Mouse (Mus musculus) stomach, postnatal 0 days (tissue): ENCODE results near the gene Drosha. TPM values are rescaled to one million over a fixed set of nuclear protein-coding genes. Genes with fewer than 3 reads are reported as not detected.

Experiments
- ATAC-seq: fragments of 200-750 bp; cut with Nextera tagmentation; 2 replicates; pipeline ENCODE4 v1.8.0; 2017; ENCODE audit not compliant: low FRiP score, low TSS enrichment
- DNase-seq: peaks from one replicate; pipeline ENCODE4 v3.0.0-alpha.2; 2016; ENCODE audit warnings: low spot score
- H3K27ac ChIP-seq: fragments of 300-500 bp; sonication (generic); replicated peaks from 2 replicates; pipeline ENCODE4 v1.5.1; 2014; ENCODE audit warnings: mild to moderate bottlenecking, control low read depth
- H3K27me3 ChIP-seq: fragments of 300-500 bp; sonication (generic); 2 replicates; pipeline ENCODE4 v1.6.1; 2014; ENCODE audit warnings: low read length; ENCODE audit not compliant: control insufficient read depth, insufficient read depth
- H3K36me3 ChIP-seq: fragments of 300-500 bp; sonication (generic); 2 replicates; pipeline ENCODE4 v1.6.1; 2014; ENCODE audit warnings: low read length, mixed read lengths; ENCODE audit not compliant: control insufficient read depth, insufficient read depth
- H3K4me1 ChIP-seq: fragments of 300-500 bp; sonication (generic); replicated peaks from 2 replicates; pipeline ENCODE4 v1.6.1; 2014; ENCODE audit warnings: antibody characterized with exemption; ENCODE audit not compliant: control insufficient read depth, insufficient read depth
- H3K4me2 ChIP-seq: fragments of 300-500 bp; sonication (generic); replicated peaks from 2 replicates; pipeline ENCODE4 v1.6.1; 2014; ENCODE audit warnings: low read depth, mild to moderate bottlenecking, control low read depth, moderate library complexity
- H3K4me3 ChIP-seq: fragments of 300-500 bp; sonication (generic); 2 replicates; pipeline ENCODE4 v1.5.1; 2014; ENCODE audit warnings: low read depth, low read length, control low read depth
- H3K9ac ChIP-seq: fragments of 300-500 bp; sonication (generic); 2 replicates; pipeline ENCODE4 v1.6.1; 2014; ENCODE audit warnings: mild to moderate bottlenecking, low read length, control low read depth, mixed read lengths
- H3K9me3 ChIP-seq: fragments of 300-500 bp; sonication (generic); 2 replicates; pipeline ENCODE4 v1.6.1; 2016; ENCODE audit warnings: low read length; ENCODE audit not compliant: control insufficient read depth
- CTCF ChIP-seq: IDR thresholded peaks from 2 replicates; pipeline ENCODE4 v1.5.1; 2016; ENCODE audit warnings: antibody characterized with exemption, low read depth, mild to moderate bottlenecking, moderate library complexity
- EP300 ChIP-seq: optimal IDR thresholded peaks from 2 replicates; pipeline ENCODE3; 2016; ENCODE audit warnings: antibody characterized with exemption
- WGBS: fragments of 180-500 bp; shearing (Covaris S2); extraction: QIAGEN DNeasy Blood & Tissue Kit; methylation state at CpG from one replicate; pipeline ENCODE4 v1.1.7; 2014; 5-methylcytosine and 5-hydroxymethylcytosine counted together
- polyA plus RNA-seq: library from polyadenylated mRNA; unstranded; fragments of >200 nt; fragmentation: Nextera tagmentation; extraction: Ambion mirVana; gene quantifications from 2 replicates; pipeline ENCODE4 v1.2.1, GENCODE M21; 2015

Gene Drosha
- polyA plus RNA-seq, 1 experiment from 2014 or later = 8.7 TPM

GRCm38 (mm10) chr15:12875442-12876176, 51.0 kb downstream of the Drosha start:
- no peaks in the 10 kb centered on the region for H3K27me3 ChIP-seq
- no peak overlapping the region for H3K9ac ChIP-seq
- no peaks in the 10 kb centered on the region for H3K4me1 ChIP-seq
- no peaks in the 10 kb centered on the region for H3K9me3 ChIP-seq
- no peak overlapping the region for H3K27ac ChIP-seq
- peaks cover 15% of the 10 kb centered on the region for H3K36me3 ChIP-seq
- TF ChIP-seq CTCF = no peak
- no peak for TF ChIP-seq EP300
- WGBS = 51% methylated on average over 18 of the region's 18 CpGs
- ATAC-seq = no peak
- H3K4me2 ChIP-seq = no peak overlapping the region
- DNase-seq = no peak
- no peak overlapping the region for H3K4me3 ChIP-seq

- 68% methylated on average over 2 of the region's 2 CpGs for WGBS
- peaks cover 17% of the 10 kb centered on the region for H3K36me3 ChIP-seq
- TF ChIP-seq EP300 (no peak), CTCF (no peak)
- H3K4me2 ChIP-seq = no peak overlapping the region
- DNase-seq = no peak
- H3K4me1 ChIP-seq = no peaks in the 10 kb centered on the region
- H3K9me3 ChIP-seq = no peaks in the 10 kb centered on the region
- no peaks in the 10 kb centered on the region for H3K27me3 ChIP-seq
- H3K27ac ChIP-seq = no peak overlapping the region
- ATAC-seq = no peak
- no peak overlapping the region for H3K9ac ChIP-seq
- H3K4me3 ChIP-seq = no peak overlapping the region
Observed at GRCm38 (mm10) chr15:12876266-12876665, 51.7 kb downstream of the Drosha start.

DNA sequence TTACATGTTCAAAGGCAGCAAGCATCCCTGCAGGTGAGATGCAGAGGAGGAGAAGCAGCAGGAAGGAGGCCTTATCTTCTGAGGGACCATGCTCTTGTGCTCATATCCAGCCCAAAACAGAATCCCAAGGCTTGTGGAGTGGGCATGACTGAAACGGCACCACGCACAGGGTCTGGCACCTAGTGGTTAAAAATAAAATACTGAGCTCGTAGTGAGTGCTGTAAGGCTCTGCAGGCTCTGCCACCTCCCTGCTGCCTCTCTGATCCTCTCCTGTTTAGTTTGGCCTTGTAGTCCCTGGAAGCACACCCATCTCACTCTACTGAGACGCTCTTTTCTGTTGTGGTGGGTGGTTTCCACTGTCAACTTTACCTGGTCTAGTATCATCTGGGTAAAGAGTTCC, 52.3 kb downstream of the Drosha start:
- H3K9ac ChIP-seq = no peak overlapping the region
- DNase-seq (no peak), ATAC-seq (no peak)
- no peak overlapping the region for H3K4me3 ChIP-seq
- no peaks in the 10 kb centered on the region for H3K27me3 ChIP-seq
- no peaks in the 10 kb centered on the region for H3K4me1 ChIP-seq
- 97% methylated on average over 4 of the region's 4 CpGs for WGBS
- no peak overlapping the region for H3K27ac ChIP-seq
- TF ChIP-seq EP300 (no peak), CTCF (no peak)
- no peaks in the 10 kb centered on the region for H3K9me3 ChIP-seq
- H3K36me3 ChIP-seq = peaks cover 19% of the 10 kb centered on the region
- no peak overlapping the region for H3K4me2 ChIP-seq

GRCm38 (mm10) chr15:12877934-12878333, 53.3 kb downstream of the Drosha start:
- no peak for ATAC-seq
- no peak overlapping the region for H3K4me3 ChIP-seq
- H3K27ac ChIP-seq = no peak overlapping the region
- WGBS = 92% methylated on average over 12 of the region's 12 CpGs
- no peak overlapping the region for H3K4me2 ChIP-seq
- no peak overlapping the region for H3K9ac ChIP-seq
- no peak for DNase-seq
- H3K27me3 ChIP-seq = no peaks in the 10 kb centered on the region
- H3K36me3 ChIP-seq = peaks cover 19% of the 10 kb centered on the region
- H3K9me3 ChIP-seq = no peaks in the 10 kb centered on the region
- no peaks in the 10 kb centered on the region for H3K4me1 ChIP-seq
- TF ChIP-seq CTCF (no peak), EP300 (no peak)

GRCm38 (mm10) chr15:12878581-12878980, 54.0 kb downstream of the Drosha start:
- no peaks in the 10 kb centered on the region for H3K9me3 ChIP-seq
- H3K4me2 ChIP-seq = no peak overlapping the region

GRCm38 (mm10) chr15:12879937-12880336, 55.3 kb downstream of the Drosha start:
- H3K27ac ChIP-seq = no peak overlapping the region
- H3K27me3 ChIP-seq = no peaks in the 10 kb centered on the region
- peaks cover 21% of the 10 kb centered on the region for H3K36me3 ChIP-seq
- H3K9ac ChIP-seq = no peak overlapping the region
- WGBS = 75% methylated on average over 8 of the region's 8 CpGs
- H3K4me2 ChIP-seq = no peak overlapping the region
- no peak overlapping the region for H3K4me3 ChIP-seq
- no peaks in the 10 kb centered on the region for H3K4me1 ChIP-seq
- no peak for ATAC-seq
- no peaks in the 10 kb centered on the region for H3K9me3 ChIP-seq
- no peak for DNase-seq
- TF ChIP-seq EP300 = no peak
- no peak for TF ChIP-seq CTCF

More at GRCm38 (mm10) chr15:12878581-12878980, 54.0 kb downstream of the Drosha start:
- ATAC-seq (no peak), DNase-seq (no peak)
- Histone ChIP-seq H3K27ac (no peak overlapping the region), H3K36me3 (peaks cover 19% of the 10 kb centered on the region), H3K4me3 (no peak overlapping the region), H3K4me1 (no peaks in the 10 kb centered on the region), H3K9ac (no peak overlapping the region), H3K27me3 (no peaks in the 10 kb centered on the region)
- 91% methylated on average over 9 of the region's 9 CpGs for WGBS
- TF ChIP-seq EP300 = no peak
- no peak for TF ChIP-seq CTCF
